Mouse (Mus musculus) brain, adult 2 months (tissue): ENCODE results near the gene Psme3.
"Not testable (repeated sequence)": the region's sequence is repeated elsewhere in the genome, so short reads cannot be mapped to it uniquely, and the experiment has no call there.

Experiments used
- DNase-seq: peaks from one replicate; pipeline ENCODE4 v3.0.0; 2011; ENCODE audit warnings: low read depth, low spot score

Psme3 gene

GRCm38 (mm10) chr11:101312150-101312549, 3.9 kb upstream of the Psme3 start:
- no peak for DNase-seq

GRCm38 (mm10) chr11:101314567-101314966, 1.4 kb upstream of the Psme3 start:
- DNase-seq = no peak

- DNase-seq = no peak
Observed at GRCm38 (mm10) chr11:101315082-101315650, 847 bp upstream of the Psme3 start.

GRCm38 (mm10) chr11:101316501-101316917, 496 bp downstream of the Psme3 start:
- no peak for DNase-seq

GRCm38 (mm10) chr11:101323609-101324008, 7.6 kb downstream of the Psme3 start:
- DNase-seq = peak; percentile 82

GRCm38 (mm10) chr11:101324763-101325162, 8.8 kb downstream of the Psme3 start, which contains the start of gene Aoc2:
Gene Aoc2 (plus strand): TSS chr11:101325063.
- no peak for DNase-seq

- not testable (repeated sequence) for DNase-seq
Observed at GRCm38 (mm10) chr11:101325201-101325600, 9.2 kb downstream of the Psme3 start.

- DNase-seq = no peak
Observed at GRCm38 (mm10) chr11:101326147-101326546, 10.1 kb downstream of the Psme3 start.

- DNase-seq = no peak
Observed at GRCm38 (mm10) chr11:101327311-101327710, 11.3 kb downstream of the Psme3 start.

- DNase-seq = peak; percentile 14
Observed at GRCm38 (mm10) chr11:101328941-101329635, 13.1 kb downstream of the Psme3 start.

- no peak for DNase-seq
Observed at GRCm38 (mm10) chr11:101330371-101330924, 14.4 kb downstream of the Psme3 start, which contains the start of gene Aoc3. Gene Aoc3 (plus strand): TSS chr11:101330605.

GRCm38 (mm10) chr11:101330961-101331360, 14.9 kb downstream of the Psme3 start:
- DNase-seq = not testable (repeated sequence)

- DNase-seq = no peak
Observed at GRCm38 (mm10) chr11:101332537-101332936, 16.5 kb downstream of the Psme3 start.

GRCm38 (mm10) chr11:101334023-101334422, 18.0 kb downstream of the Psme3 start:
- DNase-seq = no peak

GRCm38 (mm10) chr11:101334516-101334915, 18.5 kb downstream of the Psme3 start:
- no peak for DNase-seq

- no peak for DNase-seq
Observed at GRCm38 (mm10) chr11:101335685-101336084, 19.7 kb downstream of the Psme3 start.

GRCm38 (mm10) chr11:101338123-101338760, 22.2 kb downstream of the Psme3 start:
- DNase-seq = peak; percentile 70

GRCm38 (mm10) chr11:101347083-101347775, 31.2 kb downstream of the Psme3 start:
- no peak for DNase-seq

GRCm38 (mm10) chr11:101348774-101349173, 32.8 kb downstream of the Psme3 start:
- no peak for DNase-seq

- DNase-seq = no peak
Observed at GRCm38 (mm10) chr11:101349216-101349615, 33.2 kb downstream of the Psme3 start.

- no peak for DNase-seq
Observed at GRCm38 (mm10) chr11:101351100-101351720, 35.2 kb downstream of the Psme3 start.
